Mouse (Mus musculus): ENCODE data around the gene Olfr272. TPM values are rescaled to one million over a fixed set of nuclear protein-coding genes. Genes with fewer than 3 reads are reported as not detected.
A peak's percentile ranks its signal among the peaks of the same experiment; 100 is the strongest.

The Olfr272 gene
- not detected for total RNA-seq (2021)
- long read RNA-seq, experiment 1 = 0 reads
- long read RNA-seq, experiment 2 = 0 reads

DNA sequence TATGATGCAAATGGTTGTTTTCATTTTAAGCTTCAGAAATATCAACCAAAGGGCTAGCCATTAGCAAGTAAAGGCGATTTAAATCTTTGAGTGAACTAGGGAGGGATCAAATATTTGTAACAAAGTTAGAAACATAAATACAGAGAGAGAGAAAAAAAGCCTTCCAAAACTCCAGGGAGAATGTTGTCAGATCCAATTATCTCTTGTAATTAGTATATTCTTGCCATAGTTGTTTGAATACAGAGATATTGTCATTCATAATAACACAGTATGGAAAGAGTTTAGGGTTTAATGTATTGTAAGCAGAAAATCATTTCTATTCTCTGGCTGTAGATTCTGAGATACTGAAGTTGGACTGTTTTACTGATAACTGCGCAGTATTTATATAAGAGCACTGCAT is at the start of gene Olfr272:
Gene Olfr272, minus strand, starts transcription at position 101 of the 400 bp plus-strand sequence.
- no peak for DNase-seq (ENCODE audit: low spot score in 2 of 2)

DNA sequence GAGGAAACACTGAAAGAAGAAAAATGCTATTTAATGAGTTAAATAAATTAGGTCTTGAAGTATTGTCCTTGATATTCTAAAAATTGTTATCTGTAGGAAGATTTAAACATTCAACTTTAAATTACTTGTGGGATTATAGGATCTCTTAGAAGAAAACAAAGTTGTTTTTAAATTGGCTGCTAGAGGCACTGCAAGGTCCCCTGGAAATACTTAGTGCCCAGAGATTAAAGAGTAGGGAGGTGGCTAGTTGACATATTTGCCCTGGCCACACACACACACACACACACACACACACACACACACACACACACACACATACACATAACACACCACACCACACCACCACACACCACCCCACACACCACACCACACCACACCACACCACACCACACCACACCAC is 45.3 kb upstream of the Olfr272 start, which contains the start of gene Olfr270:
Gene Olfr270, plus strand, starts transcription at position 301 of the 400 bp plus-strand sequence.
- DNase-seq (ENCODE audit: low spot score in 2 of 2) = no peak

DNA sequence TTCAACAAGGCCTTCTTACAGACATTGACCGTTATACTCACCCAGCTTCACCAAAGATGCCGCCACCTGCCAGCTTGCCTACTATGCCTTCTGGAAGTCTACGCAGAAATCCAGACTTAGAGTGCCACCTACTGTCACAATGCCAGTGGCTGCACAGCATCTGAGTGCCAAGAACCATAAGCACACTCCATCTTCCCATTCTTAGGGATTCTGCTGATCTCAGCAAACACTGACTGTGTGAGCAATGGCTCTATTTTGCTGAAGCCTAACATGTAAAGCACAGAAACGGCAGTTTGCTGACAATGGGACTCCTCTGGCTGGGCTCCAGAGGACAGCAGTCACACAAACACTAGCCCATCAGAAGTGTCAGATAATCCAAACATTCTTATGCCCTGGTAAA is 39.7 kb upstream of the Olfr272 start:
- DNase-seq (ENCODE audit: low spot score in 2 of 2) = peak; percentile 50 to 72

DNA sequence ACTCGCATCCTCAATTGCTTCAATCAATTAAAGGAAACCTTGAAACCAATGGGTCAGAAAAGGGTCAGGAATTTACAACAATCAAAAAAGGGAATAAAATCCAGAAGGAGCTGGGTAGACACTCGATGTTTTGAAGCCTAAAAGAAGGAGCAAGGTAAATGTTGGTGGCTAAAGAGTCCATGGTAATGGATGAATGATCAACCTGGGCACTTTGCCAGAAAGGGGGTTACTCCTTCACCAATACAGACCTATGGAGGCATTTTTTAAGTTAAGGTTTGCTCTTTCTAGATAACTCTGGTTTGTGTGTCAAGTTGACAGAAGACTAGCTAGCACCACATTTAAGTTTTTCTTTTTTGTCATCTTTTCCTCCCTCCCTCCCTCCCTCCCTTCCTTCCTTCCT is 30.0 kb upstream of the Olfr272 start:
- DNase-seq (ENCODE audit: low spot score in 2 of 2) = no peak

DNA sequence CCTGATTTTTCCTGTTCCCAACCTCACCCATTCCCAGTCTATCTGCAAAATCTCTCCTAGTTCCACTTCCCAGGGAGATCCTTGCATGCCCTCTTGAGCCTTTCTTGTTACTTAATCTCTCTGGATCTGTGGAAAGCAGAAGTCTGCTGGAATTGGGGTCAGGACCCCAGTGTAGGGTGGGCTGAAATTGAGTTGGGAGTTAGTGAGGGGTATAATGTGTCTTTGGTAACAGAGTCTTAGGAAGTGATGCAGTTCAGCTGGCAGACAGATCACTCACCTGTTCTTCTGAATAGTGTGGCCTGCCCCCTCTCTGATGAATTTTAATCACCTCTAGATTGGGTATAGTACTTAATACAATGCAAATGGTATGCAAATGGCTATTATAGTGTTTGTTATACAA is 27.7 kb upstream of the Olfr272 start:
- DNase-seq (ENCODE audit: low spot score in 2 of 2) = no peak

DNA sequence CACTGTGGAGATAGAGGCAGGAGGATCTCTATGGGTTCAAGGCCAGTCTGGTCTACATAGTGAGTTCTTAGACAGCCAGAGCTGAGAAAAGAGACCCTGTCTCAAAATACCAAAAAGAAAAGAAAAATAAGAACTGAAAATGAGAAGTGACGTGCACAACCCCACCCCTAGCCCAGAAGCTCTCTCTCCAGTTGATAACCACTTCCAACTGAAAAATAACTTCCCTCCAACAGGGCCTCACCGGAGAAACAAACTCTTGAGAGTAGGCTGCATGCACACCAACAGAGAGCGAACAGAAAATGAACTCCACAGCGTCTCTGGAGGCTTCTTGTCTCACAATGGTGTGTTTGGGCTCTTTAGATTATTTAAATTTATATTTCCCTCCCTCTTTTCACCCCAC is 11.5 kb upstream of the Olfr272 start:
- no peak for DNase-seq (ENCODE audit: low spot score in 2 of 2)

DNA sequence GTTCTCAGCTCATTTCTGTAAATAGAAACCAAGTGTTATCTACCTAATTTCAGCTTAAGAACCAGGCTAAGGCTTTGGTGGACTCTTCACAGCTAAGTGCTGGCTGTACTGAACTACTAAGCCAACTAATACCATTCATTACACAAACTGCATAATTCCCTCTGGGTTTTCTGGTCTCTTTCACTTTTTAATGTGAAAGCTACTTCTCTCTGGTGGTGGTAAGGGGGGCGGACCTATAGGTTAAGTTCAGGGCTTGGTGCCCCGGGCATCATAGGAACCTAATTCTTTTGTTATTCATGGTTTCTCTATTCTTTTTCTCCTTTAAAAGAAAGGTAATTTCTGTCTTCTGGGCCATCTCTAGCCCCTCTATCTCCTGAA is 1.7 kb downstream of the Olfr272 start:
- DNase-seq (ENCODE audit: low spot score in 2 of 2) = no peak

DNA sequence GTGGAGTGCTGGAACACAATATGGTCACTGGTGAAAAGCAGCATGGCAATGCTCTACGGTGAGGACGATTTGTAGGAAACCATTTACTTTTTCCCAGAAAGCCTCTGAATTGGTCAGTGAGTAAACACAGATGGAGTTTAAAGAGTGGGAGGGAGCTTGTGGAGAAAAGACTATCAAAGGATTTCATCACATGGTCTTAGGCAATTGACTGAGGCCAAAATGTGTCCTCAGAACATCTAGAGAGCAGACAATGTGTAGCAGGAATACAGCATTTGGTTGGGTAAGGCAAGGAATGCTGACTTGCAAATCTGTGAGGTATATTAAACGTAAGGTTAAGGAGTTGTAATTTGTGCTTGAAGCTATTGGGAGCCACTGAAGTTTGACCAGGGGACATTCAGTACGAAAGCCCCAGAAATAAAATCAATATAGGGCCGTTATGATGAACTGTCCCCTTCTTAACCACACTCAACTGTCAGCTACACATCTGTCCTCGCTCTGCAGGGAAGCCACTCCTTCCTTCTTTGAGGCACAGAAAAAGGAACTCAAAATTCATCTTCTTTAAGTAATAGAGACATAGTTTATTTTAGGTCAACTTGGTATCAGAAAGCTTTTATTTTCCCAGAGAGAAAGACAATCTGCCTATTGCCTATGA is 2.2 kb downstream of the Olfr272 start:
- DNase-seq (ENCODE audit: low spot score in 2 of 2) = no peak

DNA sequence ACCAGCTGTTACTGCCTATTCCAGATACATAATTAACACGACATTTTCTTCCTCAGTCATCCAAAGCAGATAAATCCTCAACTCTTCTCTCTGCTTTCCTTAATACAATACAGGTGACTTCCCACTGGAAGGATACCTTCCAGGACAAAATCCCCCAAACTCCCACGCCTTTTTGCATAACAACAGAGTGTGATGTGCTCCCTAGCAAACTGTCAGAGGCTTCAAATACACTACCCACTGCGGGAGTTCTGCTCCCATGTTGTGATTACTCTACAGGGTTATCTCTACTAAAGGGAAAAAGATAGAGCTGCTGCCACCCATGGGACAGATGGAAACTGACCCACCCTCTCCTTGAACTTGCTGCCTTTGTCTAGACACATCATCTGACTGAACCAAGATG is 6.6 kb downstream of the Olfr272 start:
- DNase-seq (ENCODE audit: low spot score in 2 of 2) = no peak

DNA sequence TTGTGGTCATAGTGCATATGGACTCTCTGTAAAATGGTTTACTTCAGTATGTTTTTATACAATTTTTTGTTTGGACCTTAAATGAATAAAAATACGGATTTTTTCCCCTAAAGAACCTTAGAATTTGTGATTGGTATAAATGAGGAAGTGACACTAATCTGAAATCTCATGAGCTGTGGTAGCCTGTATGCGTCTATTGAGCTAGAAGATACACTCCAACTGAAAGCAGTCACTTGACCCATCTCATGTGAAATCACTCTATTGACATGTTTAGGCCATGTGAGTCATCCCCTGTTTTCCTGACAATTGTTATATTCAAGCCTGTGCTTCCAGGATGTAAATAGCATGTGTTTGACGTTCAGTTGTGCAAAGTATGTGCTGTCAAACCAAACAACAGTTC is 9.4 kb downstream of the Olfr272 start:
- DNase-seq (ENCODE audit: low spot score in 2 of 2) = no peak

DNA sequence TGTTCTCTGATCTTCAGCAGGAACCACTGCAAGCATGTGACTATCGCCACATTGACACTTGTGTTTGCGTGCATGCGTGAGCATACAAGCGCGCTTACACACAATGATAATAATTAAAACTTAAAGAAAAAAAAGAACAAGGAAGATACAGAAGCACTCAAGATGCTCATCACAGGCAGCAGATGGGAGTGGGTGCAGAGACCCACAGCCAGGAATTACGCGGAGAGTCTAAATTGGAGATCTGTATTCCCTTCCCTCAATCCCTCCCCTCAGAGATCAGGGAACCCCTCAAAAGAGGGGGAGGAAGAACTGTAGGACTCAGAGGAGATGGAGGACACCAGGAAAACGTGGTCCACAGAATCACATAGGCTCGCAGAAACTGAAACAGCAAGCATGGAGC is 54.8 kb downstream of the Olfr272 start:
- DNase-seq (ENCODE audit: low spot score in 2 of 2) = peak in 1 of 2 experiments; percentile 10

Other genes with a start within 250 kb of the Olfr272 start
- gene Olfr275, start 104.6 kb downstream of the Olfr272 start, total RNA-seq (2021) = not detected
- not detected for gene Olfr273, start 59.9 kb downstream of the Olfr272 start, total RNA-seq (2021)
- gene Olfr270, start 45.4 kb upstream of the Olfr272 start, total RNA-seq (2021) = not detected
- not detected for gene Nipsnap3a, start 70.1 kb upstream of the Olfr272 start, total RNA-seq (2021)
- gene Nipsnap3b, start 92.7 kb upstream of the Olfr272 start, total RNA-seq (2021) = 10 to 100 TPM; 12.5 to 15.6 TPM
- gene Abca1, start 240.7 kb upstream of the Olfr272 start, total RNA-seq (2021) = 10 to 100 TPM; 13.6 to 14.7 TPM